Mouse (Mus musculus) fat pad, adult 2 months (tissue): ENCODE measurements at regions not wholly inside any gene's neighbourhood (a gene's known extent, or its start where the extent isn't known, plus 50 kb on each side); places are given as distances from the start of the nearest gene placed in this dataset.

ENCODE experiments used
- DNase-seq: peaks from one replicate; pipeline ENCODE4 v3.0.0-alpha.2; 2011; ENCODE audit warnings: low read depth, low spot score; ENCODE audit errors: extremely low read depth

GRCm38 (mm10) chr13:6374570-6375173 is 173.3 kb upstream of the Pitrm1 start:
- no peak for DNase-seq

- DNase-seq, result no peak
Measured at GRCm38 (mm10) chr13:6377919-6378318, 170.0 kb upstream of the Pitrm1 start.

- DNase-seq, result no peak
Measured at GRCm38 (mm10) chr13:6395562-6396223, 152.3 kb upstream of the Pitrm1 start.

GRCm38 (mm10) chr13:6397648-6398047 is 150.3 kb upstream of the Pitrm1 start:
- DNase-seq, result no peak

GRCm38 (mm10) chr13:6431821-6432220 is 116.1 kb upstream of the Pitrm1 start:
- DNase-seq, result no peak

- no peak for DNase-seq
Measured at GRCm38 (mm10) chr13:6446976-6447375, 101.0 kb upstream of the Pitrm1 start.

- DNase-seq, result no peak
Measured at GRCm38 (mm10) chr13:6461363-6461762, 86.6 kb upstream of the Pitrm1 start.

GRCm38 (mm10) chr13:6465911-6466419 is 82.0 kb upstream of the Pitrm1 start:
- DNase-seq, result no peak

- DNase-seq, result no peak
Measured at GRCm38 (mm10) chr13:6469446-6470227, 78.3 kb upstream of the Pitrm1 start.

GRCm38 (mm10) chr13:6470286-6471103 is 77.5 kb upstream of the Pitrm1 start:
- no peak for DNase-seq

- DNase-seq, result no peak
Measured at GRCm38 (mm10) chr13:6471643-6472042, 76.3 kb upstream of the Pitrm1 start.

GRCm38 (mm10) chr13:6473401-6474190 is 74.4 kb upstream of the Pitrm1 start:
- DNase-seq, result no peak

- DNase-seq, result no peak
Measured at GRCm38 (mm10) chr13:6479667-6480066, 68.3 kb upstream of the Pitrm1 start.

- DNase-seq, result no peak
Measured at GRCm38 (mm10) chr13:6484418-6484817, 63.5 kb upstream of the Pitrm1 start.

GRCm38 (mm10) chr13:6487837-6488236 is 60.1 kb upstream of the Pitrm1 start:
- no peak for DNase-seq

- DNase-seq, result no peak
Measured at GRCm38 (mm10) chr13:6492916-6493619, 54.9 kb upstream of the Pitrm1 start.
